Mouse (Mus musculus) CD4-positive helper T cell, adult 2 months (primary cell): ENCODE results near the gene Apoc2.

Experiments
- DNase-seq: peaks from one replicate; pipeline ENCODE4 v3.0.0-alpha.2; 2012; ENCODE audit warnings: low read depth, missing footprints, low spot score

Apoc2 gene

GRCm38 (mm10) chr7:19628536-19629360 lies 49.0 kb downstream of the Apoc2 start:
- peak; percentile 100 for DNase-seq

- no peak for DNase-seq
These were observed 49.6 kb downstream of the Apoc2 start for GRCm38 (mm10) chr7:19628192-19628535.

- DNase-seq: no peak
These were observed 50.0 kb downstream of the Apoc2 start for GRCm38 (mm10) chr7:19627721-19628120.

DNA sequence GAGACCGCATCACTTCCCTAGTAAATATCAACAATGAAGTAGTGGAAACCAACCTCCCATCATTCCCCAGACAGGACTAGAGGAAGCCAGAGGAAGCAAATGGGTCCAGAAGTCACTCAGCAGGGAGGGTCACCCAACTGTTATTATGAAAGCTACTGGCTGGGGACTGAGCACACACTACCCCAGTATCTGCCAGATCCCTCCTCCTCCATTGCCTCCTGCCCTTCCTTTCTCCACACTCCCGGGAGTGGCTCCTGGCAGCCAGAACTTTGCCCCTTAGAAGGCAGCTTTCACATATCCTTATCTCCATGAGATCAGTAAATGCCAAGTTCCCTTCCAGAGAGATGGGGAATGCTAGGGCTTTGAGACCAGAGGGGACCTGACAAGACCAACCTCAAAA lies 54.3 kb downstream of the Apoc2 start:
- no peak for DNase-seq

DNA sequence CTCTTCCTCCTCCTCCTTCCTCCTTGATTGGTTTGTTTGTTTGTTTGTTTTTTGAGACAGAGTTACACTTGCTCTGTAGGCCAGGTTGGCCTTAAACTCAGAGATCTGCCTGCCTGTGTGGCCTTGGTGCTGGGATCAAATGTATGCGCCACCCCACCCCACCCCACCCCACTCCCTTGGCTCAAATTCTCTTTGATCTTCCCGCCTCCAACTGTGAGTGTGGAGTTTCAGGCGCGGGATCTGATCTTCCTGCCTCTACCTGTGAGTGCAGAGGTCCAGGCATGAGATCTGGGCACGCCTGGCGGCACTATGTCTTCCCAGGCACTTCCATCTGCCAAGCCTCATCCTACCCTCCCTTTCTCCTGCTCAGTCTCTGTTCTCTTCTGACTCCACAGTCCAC lies 55.5 kb downstream of the Apoc2 start:
- DNase-seq: no peak
